Mouse (Mus musculus): ENCODE data around the gene Dmrtc1c2. TPM values are rescaled to one million over a fixed set of nuclear protein-coding genes. Genes with fewer than 3 reads are reported as not detected.
"Not testable (repeated sequence)": the region's sequence is repeated elsewhere in the genome, so short reads cannot be mapped to it uniquely, and the experiment has no call there.

Dmrtc1c2 gene
- polyA plus RNA-seq (2012; rRNA removed): 0.18 and 0.20 TPM in 2 replicates

- not testable (repeated sequence) for DNase-seq (ENCODE audit: low read depth)
These were observed at the start of gene Dmrtc1c2 for GRCm38 (mm10) chrX:102854516-102854915. Dmrtc1c2 (minus strand) TSS chrX:102854616.

DNA sequence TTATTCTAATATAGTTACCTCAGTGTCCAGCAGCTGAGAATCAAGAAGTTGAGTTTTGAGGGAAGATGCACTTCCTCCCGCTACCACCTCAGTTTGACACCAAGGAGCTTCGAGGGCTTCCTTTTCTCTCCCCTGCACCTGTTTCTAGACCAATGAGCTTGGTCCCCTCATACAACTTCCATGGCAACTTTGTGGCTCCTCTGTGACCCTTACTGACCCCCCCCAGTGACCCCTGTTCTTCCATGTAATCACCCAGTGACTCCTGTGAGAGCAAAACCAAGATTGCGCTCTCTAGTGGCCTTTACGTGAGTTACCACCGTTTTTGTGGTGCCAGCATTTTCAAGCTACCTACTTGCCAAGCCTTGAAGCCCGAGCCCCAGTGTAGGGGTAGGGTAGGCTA is 13.5 kb upstream of the Dmrtc1c2 start, which contains the start of gene 1700031F05Rik:
Gene 1700031F05Rik (minus strand): TSS at position 101 of the 400 bp plus-strand sequence.
- no peak for DNase-seq (ENCODE audit: low read depth)

DNA sequence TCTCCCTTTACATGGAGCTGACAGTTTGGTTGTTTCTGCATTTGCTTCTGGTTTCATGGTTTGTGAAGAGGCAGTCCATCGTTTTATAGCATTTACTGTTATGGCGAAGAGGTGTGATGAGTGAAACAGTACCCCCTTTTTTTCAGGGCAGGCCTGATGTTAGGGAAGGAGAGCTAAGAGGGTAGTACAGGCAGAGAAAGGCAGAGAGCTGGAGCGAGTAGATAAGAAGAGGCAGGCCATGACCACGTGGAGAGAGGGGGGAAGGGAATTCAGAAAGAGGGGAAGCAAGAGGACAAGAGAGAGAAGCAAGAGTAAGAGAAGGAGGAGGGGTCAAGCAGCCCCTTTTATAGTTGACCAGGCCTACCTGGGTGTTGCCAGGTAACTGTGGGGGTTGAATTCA is 42.1 kb downstream of the Dmrtc1c2 start:
- DNase-seq (ENCODE audit: low read depth): no peak

DNA sequence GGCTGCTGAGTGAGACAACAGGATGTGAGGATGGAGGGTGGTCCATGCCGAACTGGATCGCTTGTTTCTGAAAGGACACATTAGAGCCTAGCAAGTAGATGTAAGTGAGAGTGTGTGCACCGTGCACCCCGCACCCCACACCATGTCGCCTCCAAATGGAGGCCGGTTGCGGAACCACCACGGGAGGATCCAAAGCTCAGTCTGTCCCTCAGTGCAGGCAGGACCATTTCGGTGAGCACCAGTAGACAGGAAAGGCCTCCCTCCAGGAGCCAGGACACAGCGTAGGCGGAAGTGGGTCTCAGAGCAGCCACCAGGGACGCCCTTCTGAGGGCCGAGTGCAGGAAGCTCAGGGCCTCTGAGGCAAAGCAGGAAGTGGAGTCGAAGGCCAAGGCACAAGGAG is 51.8 kb downstream of the Dmrtc1c2 start, which contains the start of gene Dmrtc1c1:
Gene Dmrtc1c1 (plus strand): TSS at position 301 of the 400 bp plus-strand sequence.
- not testable (repeated sequence) for DNase-seq (ENCODE audit: low read depth)

Other genes starting within 250 kb of the Dmrtc1c2 start
- gene Phka1, start 210.4 kb downstream of the Dmrtc1c2 start, polyA plus RNA-seq (2012; rRNA removed): 9.6 and 10.2 TPM in 2 replicates
- gene Gm3880, start 167.6 kb downstream of the Dmrtc1c2 start, polyA plus RNA-seq (2012; rRNA removed): not detected in 2 replicates
- gene Gm9112, start 147.0 kb downstream of the Dmrtc1c2 start, polyA plus RNA-seq (2012; rRNA removed): 0.48 TPM in 1 of 2 replicates, not detected in the other
- not detected in 2 replicates for gene Dmrtc1b, start 146.8 kb downstream of the Dmrtc1c2 start, polyA plus RNA-seq (2012; rRNA removed)
- not detected in 2 replicates for gene Dmrtc1c1, start 51.7 kb downstream of the Dmrtc1c2 start, polyA plus RNA-seq (2012; rRNA removed)
- gene 1700031F05Rik, start 13.4 kb upstream of the Dmrtc1c2 start, polyA plus RNA-seq (2012; rRNA removed): 0.26 TPM in 1 of 2 replicates, not detected in the other
- gene Dmrtc1a, start 54.1 kb upstream of the Dmrtc1c2 start, polyA plus RNA-seq (2012; rRNA removed): 19.4 and 26.1 TPM in 2 replicates
- not detected in 2 replicates for gene 1700011M02Rik, start 54.3 kb upstream of the Dmrtc1c2 start, polyA plus RNA-seq (2012; rRNA removed)
- 22.5 and 34.8 TPM in 2 replicates for gene 1700018G05Rik, start 73.8 kb upstream of the Dmrtc1c2 start, polyA plus RNA-seq (2012; rRNA removed)

Measured in gonadal fat pad, adult 2 months (tissue).